Mouse (Mus musculus) bone marrow, adult 2 months (tissue): Measurements from ENCODE around the gene Ifna2.

Experiments used
- CTCF ChIP-seq: fragments of 200-500 bp; IDR thresholded peaks from 2 replicates; pipeline ENCODE4 v1.5.1; 2011; ENCODE audit warnings: low read length, control low read depth; ENCODE audit not compliant: control insufficient read depth, insufficient read depth
- POLR2A ChIP-seq: fragments of 200-500 bp; IDR thresholded peaks from 2 replicates; pipeline ENCODE4 v1.6.1; 2011; ENCODE audit warnings: low read depth, mild to moderate bottlenecking, control low read depth, low read length, borderline replicate concordance; ENCODE audit not compliant: control insufficient read depth

GRCm38 (mm10) chr4:88641077-88641831 is 42.5 kb downstream of the Ifna2 start:
- TF ChIP-seq CTCF = peak; percentile 74
- TF ChIP-seq POLR2A = no peak
